In the genomic region with DNA sequence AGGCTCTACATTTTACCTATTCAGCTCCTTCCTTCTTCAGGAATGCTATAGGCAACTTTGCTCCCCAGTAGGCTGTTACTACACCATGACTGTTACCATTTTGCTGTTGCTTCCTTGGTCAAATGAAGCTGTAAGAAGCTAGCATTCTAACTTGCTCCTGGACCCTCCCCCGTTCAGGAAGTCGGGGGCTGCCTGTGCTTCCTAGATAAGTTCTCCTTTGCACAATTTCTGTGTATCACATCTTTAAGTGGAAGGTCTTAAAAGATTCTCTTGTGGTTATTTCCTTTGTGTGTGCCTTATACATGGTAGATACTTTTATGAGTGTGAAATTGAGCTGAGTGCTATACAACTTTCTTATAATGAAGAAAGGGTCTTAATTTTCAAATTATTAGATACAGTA, we compare ENCODE assay signal across 21 mouse cellular contexts. TPM values are rescaled to one million over a fixed set of nuclear protein-coding genes. Genes with fewer than 3 reads are reported as not detected.
DNase-seq lines count a peak whose midpoint lies in the region; ATAC-seq and TF ChIP-seq lines count a peak whose summit lies in the region.
"Had no signal": no experiment of that assay in that cellular context is flagged by ENCODE, and none has a peak within 500 bp of the region (broad histone marks: within the 10 kb centered on the region; RNA-seq: fewer than 3 reads in every experiment).

No protein-coding gene starts in this region.

- H3K4me3 ChIP-seq in MEL (ENCODE audit: control insufficient read depth in 1 of 2, insufficient read depth in 1 of 2, low read depth in 2 of 2, low read length in 2 of 2) = no peak overlapping the region
- no peak overlapping the region for H3K4me3 ChIP-seq in hindbrain, embryonic 12.5 days
- H3K4me3 ChIP-seq: embryonic facial prominence, embryonic 12.5 days; forebrain, embryonic 12.5 days; heart, embryonic 10.5 days; hindbrain, embryonic 10.5 days; hindbrain, embryonic 15.5 days had no signal

- no peaks in the 10 kb centered on the region for H3K79me2 ChIP-seq in MEL (ENCODE audit: control insufficient read depth, insufficient read depth, low read length, poor library complexity)

- no peak overlapping the region for H3K4me2 ChIP-seq in hindbrain, embryonic 12.5 days (replicated peaks)
- H3K4me2 ChIP-seq: embryonic facial prominence, embryonic 12.5 days; forebrain, embryonic 12.5 days; hindbrain, embryonic 15.5 days had no signal

- peak; percentile 90 for TF ChIP-seq EP300 in MEL (IDR thresholded peaks at IDR 0.05; ENCODE audit: low read depth in 1 of 2, low read length in 2 of 2)

- TF ChIP-seq CTCF in MEL (IDR thresholded peaks at IDR 0.05 in 2 of 3, conservative IDR thresholded peaks at IDR 0.05 in 1 of 3; ENCODE audit: control insufficient read depth in 1 of 3, insufficient read depth in 1 of 3, low read depth in 2 of 3, low read length in 3 of 3, poor library complexity in 1 of 3, severe bottlenecking in 1 of 3) = no peak

- no peak for TF ChIP-seq RAD21 in MEL (IDR thresholded peaks at IDR 0.05; ENCODE audit: low read depth, low read length)

- 87% methylated on average over 2 of the region's 2 CpGs for WGBS in hindbrain, embryonic 12.5 days

- peaks cover 5 to 15% of the 10 kb centered on the region in 2 experiments; a peak in 3 of 4 replicates for H3K4me1 ChIP-seq in MEL (ENCODE audit: control insufficient read depth in 1 of 2, insufficient read depth in 2 of 2, low read length in 2 of 2)
- H3K4me1 ChIP-seq in hindbrain, embryonic 12.5 days = no peaks in the 10 kb centered on the region
- H3K4me1 ChIP-seq: embryonic facial prominence, embryonic 12.5 days; forebrain, embryonic 12.5 days; heart, embryonic 10.5 days; hindbrain, embryonic 10.5 days; hindbrain, embryonic 15.5 days had no signal

- peaks cover 0 to 12% of the 10 kb centered on the region in 2 experiments; a peak in 2 of 4 replicates for H3K36me3 ChIP-seq in MEL (ENCODE audit: control insufficient read depth in 1 of 2, insufficient read depth in 2 of 2, low read length in 2 of 2)
- no peaks in the 10 kb centered on the region for H3K36me3 ChIP-seq in hindbrain, embryonic 12.5 days
- H3K36me3 ChIP-seq: embryonic facial prominence, embryonic 12.5 days; forebrain, embryonic 12.5 days; heart, embryonic 10.5 days; hindbrain, embryonic 10.5 days; hindbrain, embryonic 15.5 days had no signal

- H3K27ac ChIP-seq in MEL (ENCODE audit: control insufficient read depth, low read depth, low read length) = peak overlapping the region; percentile 54
- H3K27ac ChIP-seq in hindbrain, embryonic 12.5 days = no peak overlapping the region
- H3K27ac ChIP-seq: embryonic facial prominence, embryonic 12.5 days; forebrain, embryonic 12.5 days; heart, embryonic 10.5 days; hindbrain, embryonic 10.5 days; hindbrain, embryonic 15.5 days had no signal

- H3K27me3 ChIP-seq in MEL (ENCODE audit: control insufficient read depth in 1 of 2, insufficient read depth in 2 of 2, low read length in 2 of 2) = no peaks in the 10 kb centered on the region
- H3K27me3 ChIP-seq in hindbrain, embryonic 12.5 days = no peaks in the 10 kb centered on the region
- H3K27me3 ChIP-seq: embryonic facial prominence, embryonic 12.5 days; forebrain, embryonic 12.5 days; hindbrain, embryonic 15.5 days; Patski had no signal

- TF ChIP-seq POLR2A in MEL (IDR thresholded peaks at IDR 0.05; ENCODE audit: control insufficient read depth in 1 of 2, insufficient read depth in 1 of 2, low read depth in 1 of 2, low read length in 2 of 2, poor library complexity in 1 of 2) = no peak

- DNase-seq in 416B (ENCODE audit: low read depth) = peak; percentile 90
- peak; percentile 79 for DNase-seq in MEL (ENCODE audit: low read depth, low spot score)
- no peak for DNase-seq in cerebellum, adult 18-20 months
- no peak for DNase-seq in embryo, embryonic 10.5 days (ENCODE audit: low spot score)
- DNase-seq: adrenal gland, postnatal 14 days; cerebellum, adult 11-12 months; cerebellum, postnatal 10 days; gastrocnemius, postnatal 36 days; heart, adult 18-20 months; heart, postnatal 10 days had no signal

- H3K9me3 ChIP-seq in MEL (replicated peaks; ENCODE audit: insufficient read depth, low read length) = no peaks in the 10 kb centered on the region
- H3K9me3 ChIP-seq in hindbrain, embryonic 12.5 days (replicated peaks) = no peaks in the 10 kb centered on the region
- H3K9me3 ChIP-seq: embryonic facial prominence, embryonic 12.5 days; forebrain, embryonic 12.5 days; heart, embryonic 10.5 days; hindbrain, embryonic 10.5 days; hindbrain, embryonic 15.5 days had no signal

- no peak overlapping the region for H3K9ac ChIP-seq in MEL (ENCODE audit: control insufficient read depth, low read depth, low read length, poor library complexity, severe bottlenecking)
- H3K9ac ChIP-seq in hindbrain, embryonic 12.5 days = no peak overlapping the region
- H3K9ac ChIP-seq: embryonic facial prominence, embryonic 12.5 days; forebrain, embryonic 12.5 days; hindbrain, embryonic 15.5 days had no signal

- peak; percentile 57 to 62 for ATAC-seq in hematopoietic stem cell, adult 5-6 weeks (replicated peaks in 1 of 2; ENCODE audit: insufficient read depth in 1 of 2, low FRiP score in 2 of 2, low TSS enrichment in 1 of 2, low read depth in 1 of 2, poor library complexity in 2 of 2, severe bottlenecking in 2 of 2)
- ATAC-seq in megakaryocyte progenitor cell, adult 5-6 weeks (replicated peaks; ENCODE audit: poor library complexity) = peak; percentile 56
- no peak for ATAC-seq in hindbrain, embryonic 12.5 days (ENCODE audit: low FRiP score)
- ATAC-seq: activated CD4-positive, CD25-positive, alpha-beta regulatory T cell, adult 4 months; intestine, embryonic 16.5 days; Patski had no signal

TF ChIP-seq in MEL, 35 proteins besides CTCF, POLR2A, EP300 and RAD21:
- no peak for TF ChIP-seq MXI1 (IDR thresholded peaks at IDR 0.05; ENCODE audit: low read depth, low read length)
- TF ChIP-seq POLR2AphosphoS2 (IDR thresholded peaks at IDR 0.05; ENCODE audit: low read length) = no peak
- TF ChIP-seq UBTF (IDR thresholded peaks at IDR 0.05; ENCODE audit: borderline replicate concordance, insufficient read depth, low read depth, low read length) = no peak
- TF ChIP-seq CHD1 (IDR thresholded peaks at IDR 0.05; ENCODE audit: low read depth, low read length) = no peak
- TF ChIP-seq MYC (IDR thresholded peaks at IDR 0.05; ENCODE audit: low read depth, low read length) = no peak
- no peak for TF ChIP-seq NRF1 (IDR thresholded peaks at IDR 0.05; ENCODE audit: insufficient read depth, low read depth, low read length, poor library complexity, severe bottlenecking)
- TF ChIP-seq ELF1 (IDR thresholded peaks at IDR 0.05; ENCODE audit: low read depth, low read length) = no peak
- peak; percentile 92 for TF ChIP-seq TCF12 (IDR thresholded peaks at IDR 0.05; ENCODE audit: low read depth, low read length)
- TF ChIP-seq E2F4 (IDR thresholded peaks at IDR 0.05; ENCODE audit: borderline replicate concordance, low read depth, low read length) = no peak
- TF ChIP-seq HCFC1 (IDR thresholded peaks at IDR 0.05; ENCODE audit: low read depth, low read length) = no peak
- peak; percentile 59; the same call in 1 of the 2 replicates for TF ChIP-seq RCOR1 (IDR thresholded peaks at IDR 0.05; ENCODE audit: low read depth, low read length)
- TF ChIP-seq ZNF384 (IDR thresholded peaks at IDR 0.05; ENCODE audit: low read depth, low read length) = no peak
- TF ChIP-seq MYB (IDR thresholded peaks at IDR 0.05; ENCODE audit: low read depth, low read length) = no peak
- no peak for TF ChIP-seq BHLHE40 (IDR thresholded peaks at IDR 0.05; ENCODE audit: borderline replicate concordance, low read depth, low read length)
- no peak for TF ChIP-seq MAX (IDR thresholded peaks at IDR 0.05; ENCODE audit: low read length)
- TF ChIP-seq KAT2A (conservative IDR thresholded peaks at IDR 0.05; ENCODE audit: low read depth, low read length) = no peak
- TF ChIP-seq USF2 (IDR thresholded peaks at IDR 0.05; ENCODE audit: borderline replicate concordance in 1 of 2, insufficient read depth in 1 of 2, low read depth in 1 of 2, low read length in 2 of 2) = no peak
- peak; percentile 88 for TF ChIP-seq TAL1 (IDR thresholded peaks at IDR 0.05; ENCODE audit: low read length)
- TF ChIP-seq MAZ (IDR thresholded peaks at IDR 0.05; ENCODE audit: low read depth, low read length) = no peak
- peak; percentile 60; the same call in 1 of the 2 replicates for TF ChIP-seq CHD2 (IDR thresholded peaks at IDR 0.05; ENCODE audit: low read length)
- no peak for TF ChIP-seq USF1 (IDR thresholded peaks at IDR 0.05; ENCODE audit: low read depth, low read length)
- no peak for TF ChIP-seq SIN3A (IDR thresholded peaks at IDR 0.05; ENCODE audit: low read length)
- no peak for TF ChIP-seq ZC3H11A (IDR thresholded peaks at IDR 0.05; ENCODE audit: low read depth, low read length)
- no peak for TF ChIP-seq MEF2A (IDR thresholded peaks at IDR 0.05; ENCODE audit: extremely low read depth, insufficient replicate concordance, low read depth, low read length, poor library complexity, severe bottlenecking)
- TF ChIP-seq TBP (IDR thresholded peaks at IDR 0.05; ENCODE audit: low read depth, low read length) = no peak
- TF ChIP-seq NELFE (IDR thresholded peaks at IDR 0.05; ENCODE audit: low read depth, low read length) = no peak
- TF ChIP-seq MAFK (IDR thresholded peaks at IDR 0.05; ENCODE audit: borderline replicate concordance, low read depth, low read length) = no peak
- peak; percentile 75 for TF ChIP-seq GATA1 (IDR thresholded peaks at IDR 0.05; ENCODE audit: low read depth, low read length)
- TF ChIP-seq ETS1 (IDR thresholded peaks at IDR 0.05; ENCODE audit: low read depth, low read length) = peak; percentile 49
- no peak for TF ChIP-seq ZKSCAN1 (IDR thresholded peaks at IDR 0.05; ENCODE audit: low read depth, low read length)
- TF ChIP-seq SMC3 (IDR thresholded peaks at IDR 0.05; ENCODE audit: low read depth, low read length) = no peak
- no peak for TF ChIP-seq GABPA (IDR thresholded peaks at IDR 0.05; ENCODE audit: low read depth, low read length)
- no peak for TF ChIP-seq POLR2AphosphoS5 (IDR thresholded peaks at IDR 0.05; ENCODE audit: borderline replicate concordance, low read depth, low read length)
- TF ChIP-seq JUND (IDR thresholded peaks at IDR 0.05; ENCODE audit: low read depth, low read length) = no peak
- TF ChIP-seq ZMIZ1 (IDR thresholded peaks at IDR 0.05; ENCODE audit: low read depth, low read length) = no peak

RNA-seq across cellular contexts. Expression of gene Mctp1, which starts 25.0 kb away (rescaled TPM):
- not detected in 2 replicates for total RNA-seq in MEL (2012; rRNA removed)
- polyA plus RNA-seq in MEL (2012; ENCODE audit: insufficient read depth in 1 of 2, insufficient read length in 2 of 2, low read depth in 1 of 2, low replicate concordance in 2 of 2, missing spikeins in 1 of 2) = not detected
- 77.9 and 92.5 TPM in 2 replicates for total RNA-seq in hematopoietic stem cell, adult 5-6 weeks (2017)
- total RNA-seq in megakaryocyte progenitor cell, adult 5-6 weeks (2015) = 71.7 and 78.7 TPM in 2 replicates
- total RNA-seq in megakaryocyte progenitor cell, adult 5-6 weeks (2017) = 68.6 and 87.1 TPM in 2 replicates
- polyA plus RNA-seq in hindbrain, embryonic 12.5 days (2016; fragmentation: Nextera tagmentation; extraction: Ambion mirVana) = 2.6 and 3.6 TPM in 2 replicates

Comparison
In these comparisons a context has a peak if more than half of its experiments do, and no peak if none do; other contexts are left out.
1. DNase-seq: peak in 416B (single experiment) and MEL (single experiment); none in cerebellum, adult 18-20 months (0 of 2) and embryo, embryonic 10.5 days (single experiment).
2. RNA of gene Mctp1, which starts 25.0 kb away (total RNA-seq): 77.9 to 92.5 TPM in hematopoietic stem cell, adult 5-6 weeks and 68.6 to 87.1 TPM in megakaryocyte progenitor cell, adult 5-6 weeks; not detected in MEL; every median in the first group is over 10 times any median in the second.